Mouse (Mus musculus) liver, adult 10 weeks (tissue): Measurements from ENCODE around the gene Btbd35f14. TPM values are rescaled to one million over a fixed set of nuclear protein-coding genes. Genes with fewer than 3 reads are reported as not detected.

Source experiments
- polyA plus RNA-seq: library from polyadenylated mRNA; stranded (reverse); fragments of 350-450 nt; fragmentation: Illumina TruSeq; extraction: RNeasy Lipid Tissue Mini Kit (QIAGEN cat#74804); gene quantifications from one replicate; pipeline ENCODE4 v1.2.3, GENCODE M21; 2014; ENCODE audit warnings: low read depth, low replicate concordance

Gene Btbd35f14
- polyA plus RNA-seq, result not detected

DNA sequence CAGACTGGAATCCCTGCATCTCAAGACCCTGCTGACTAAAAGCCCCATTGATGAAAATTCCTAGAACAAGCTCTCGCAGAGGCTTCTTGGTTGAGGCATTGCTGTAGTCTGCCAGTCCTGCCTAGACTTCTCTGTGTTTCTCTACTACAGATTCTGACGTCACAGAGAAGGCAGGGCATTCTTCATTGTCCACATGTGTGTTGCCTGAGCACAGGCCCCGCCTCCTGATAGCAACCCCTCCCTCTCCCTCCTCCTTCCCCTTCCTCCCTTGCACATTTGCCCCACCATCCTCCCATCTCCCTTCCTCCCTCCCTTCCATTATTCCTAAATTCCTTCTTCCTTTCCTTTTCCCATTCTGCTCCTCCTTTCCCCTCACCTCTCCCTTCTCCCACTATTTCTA is at the start of gene Btbd35f14:
TSS of gene Btbd35f14 (minus strand) at position 101 of the 400 bp plus-strand sequence.

DNA sequence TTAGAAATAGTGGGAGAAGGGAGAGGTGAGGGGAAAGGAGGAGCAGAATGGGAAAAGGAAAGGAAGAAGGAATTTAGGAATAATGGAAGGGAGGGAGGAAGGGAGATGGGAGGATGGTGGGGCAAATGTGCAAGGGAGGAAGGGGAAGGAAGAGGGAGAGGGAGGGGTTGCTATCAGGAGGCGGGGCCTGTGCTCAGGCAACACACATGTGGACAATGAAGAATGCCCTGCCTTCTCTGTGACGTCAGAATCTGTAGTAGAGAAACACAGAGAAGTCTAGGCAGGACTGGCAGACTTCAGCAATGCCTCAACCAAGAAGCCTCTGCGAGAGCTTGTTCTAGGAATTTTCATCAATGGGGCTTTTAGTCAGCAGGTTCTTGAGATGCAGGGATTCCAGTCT is 45.3 kb downstream of the Btbd35f14 start, which contains the start of gene Btbd35f13:
TSS of gene Btbd35f13 (plus strand) at position 301 of the 400 bp plus-strand sequence.

Other genes with a start within 250 kb of the Btbd35f14 start
- gene Btbd35f15, start 125.0 kb downstream of the Btbd35f14 start, polyA plus RNA-seq, result not detected
- not detected for gene Btbd35f13, start 45.2 kb downstream of the Btbd35f14 start, polyA plus RNA-seq